Mouse (Mus musculus) frontal cortex, adult (tissue): ENCODE measurements at regions not wholly inside any gene's neighbourhood (a gene's known extent, or its start where the extent isn't known, plus 50 kb on each side); places are given as distances from the start of the nearest gene placed in this dataset.

Experiments
- ATAC-seq: cut with Nextera tagmentation; 2 replicates; pipeline ENCODE4 v1.9.2; 2017; ENCODE audit warnings: mild to moderate bottlenecking, moderate library complexity, mixed read lengths; ENCODE audit not compliant: low TSS enrichment

GRCm38 (mm10) chr15:10767535-10767934 is 53.1 kb upstream of the Rai14 start:
- ATAC-seq, result no peak

DNA sequence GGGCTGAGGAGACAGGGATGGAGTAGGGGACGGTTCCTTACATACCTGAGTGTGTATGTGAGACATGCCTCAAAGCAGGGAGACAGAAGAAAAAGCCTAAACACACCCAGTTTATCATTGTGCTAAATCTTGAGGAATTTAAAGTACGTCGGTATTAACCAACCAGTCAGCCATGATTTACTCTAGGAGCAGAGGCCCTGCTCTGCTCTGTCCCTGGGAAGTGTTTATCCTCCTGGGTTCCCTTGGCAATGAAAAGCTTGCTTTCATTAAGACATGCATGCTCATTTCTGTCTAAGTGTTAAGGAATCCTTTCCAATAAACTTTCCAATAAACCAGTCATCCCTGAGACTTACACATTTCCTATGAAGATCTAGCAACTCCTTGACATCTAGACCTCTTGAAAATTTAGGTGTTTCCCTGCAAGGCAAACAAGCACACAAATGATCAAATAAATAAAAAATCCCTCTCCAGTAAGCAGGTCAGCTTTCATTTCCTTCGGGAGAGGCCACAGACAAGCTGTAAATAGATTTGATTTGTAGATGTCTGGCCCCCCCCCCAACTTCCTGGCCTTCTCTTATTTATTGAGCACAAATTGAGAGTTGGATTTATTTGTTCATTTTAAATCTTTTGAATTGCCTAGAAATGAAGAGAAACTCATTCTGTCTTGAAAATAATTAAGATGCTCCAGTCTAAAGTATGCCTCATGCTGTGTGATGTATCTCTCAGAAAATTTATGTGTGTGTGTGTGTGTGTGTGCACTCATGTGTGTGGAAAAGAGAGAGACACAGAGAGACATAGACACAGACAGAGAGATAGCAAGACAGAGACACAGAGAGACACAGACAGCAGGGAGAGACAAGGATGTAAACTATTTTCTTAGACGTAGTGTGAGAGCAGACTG is 56.2 kb upstream of the Rai14 start:
- ATAC-seq, result no peak

GRCm38 (mm10) chr15:10771311-10771690 is 56.9 kb upstream of the Rai14 start:
- ATAC-seq, result no peak

GRCm38 (mm10) chr15:10779941-10780620 is 65.7 kb upstream of the Rai14 start:
- no peak for ATAC-seq

DNA sequence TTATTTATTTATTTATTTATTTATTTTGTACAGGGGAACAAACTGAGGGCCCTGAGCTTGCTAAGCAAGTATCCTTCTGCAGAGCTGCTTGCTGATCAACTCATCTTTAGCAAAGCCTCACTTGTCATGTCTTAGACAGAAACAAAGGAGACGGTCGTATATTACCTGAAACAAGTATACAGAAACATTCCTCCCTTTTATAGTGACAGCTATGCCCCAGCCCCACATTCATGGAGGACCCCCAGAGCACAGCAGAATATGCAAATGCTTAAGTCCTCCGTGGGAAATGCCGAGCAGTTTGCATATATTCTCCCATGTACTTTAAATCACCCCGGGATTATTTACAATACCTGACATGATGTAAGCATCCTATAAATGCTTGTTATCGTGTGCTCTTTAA is 74.9 kb upstream of the Rai14 start:
- no peak for ATAC-seq

GRCm38 (mm10) chr15:10790862-10791497 is 76.6 kb upstream of the Rai14 start:
- no peak for ATAC-seq

- ATAC-seq, result no peak
Measured at GRCm38 (mm10) chr15:10791516-10792112, 77.2 kb upstream of the Rai14 start.

DNA sequence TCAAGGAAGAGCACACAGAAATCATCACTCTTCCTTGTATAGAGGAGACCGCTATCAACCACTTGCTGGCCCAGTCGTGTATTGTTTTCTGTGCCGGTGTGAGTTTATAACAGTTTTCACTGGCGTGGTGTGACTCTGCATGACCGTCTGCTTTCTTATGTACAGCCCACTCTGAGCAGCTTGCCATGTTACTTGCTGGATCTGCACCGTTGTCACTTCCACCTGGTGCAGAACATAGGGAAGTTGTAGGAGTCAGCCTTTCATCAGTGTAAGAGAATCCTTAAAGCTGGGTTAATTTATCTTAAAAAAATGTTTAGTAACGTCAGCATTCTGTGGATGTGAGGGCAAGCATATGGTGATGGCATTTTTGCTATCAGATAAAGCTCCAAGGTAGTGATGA is 77.7 kb upstream of the Rai14 start:
- no peak for ATAC-seq

GRCm38 (mm10) chr15:10795126-10795792 is 80.8 kb upstream of the Rai14 start:
- ATAC-seq, result no peak

- ATAC-seq, result no peak
Measured at GRCm38 (mm10) chr15:10799656-10800055, 85.2 kb upstream of the Rai14 start.

GRCm38 (mm10) chr15:10814195-10814594 is 99.8 kb upstream of the Rai14 start:
- no peak for ATAC-seq

- no peak for ATAC-seq
Measured at GRCm38 (mm10) chr15:10814709-10815108, 100.3 kb upstream of the Rai14 start.

DNA sequence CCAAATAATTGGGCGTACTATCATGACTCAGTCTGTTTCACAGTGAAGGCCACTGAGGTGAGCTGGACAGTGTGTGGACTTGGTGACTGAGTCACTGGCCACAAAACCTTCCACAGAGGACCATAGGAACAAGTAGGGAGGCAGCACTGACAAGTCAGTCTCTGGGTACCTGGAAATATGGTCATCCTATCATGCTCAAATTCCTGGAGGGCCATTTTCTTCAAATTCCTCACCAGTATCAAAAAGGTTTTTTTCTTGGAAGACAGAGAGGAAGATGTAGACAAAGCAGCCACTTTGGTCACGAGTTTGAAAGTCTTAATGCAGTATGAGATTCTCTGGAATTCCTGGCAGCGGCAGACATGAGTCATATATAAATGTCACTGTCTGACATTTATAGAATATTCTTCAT is 101.8 kb upstream of the Rai14 start:
- ATAC-seq, result peak; percentile 45

DNA sequence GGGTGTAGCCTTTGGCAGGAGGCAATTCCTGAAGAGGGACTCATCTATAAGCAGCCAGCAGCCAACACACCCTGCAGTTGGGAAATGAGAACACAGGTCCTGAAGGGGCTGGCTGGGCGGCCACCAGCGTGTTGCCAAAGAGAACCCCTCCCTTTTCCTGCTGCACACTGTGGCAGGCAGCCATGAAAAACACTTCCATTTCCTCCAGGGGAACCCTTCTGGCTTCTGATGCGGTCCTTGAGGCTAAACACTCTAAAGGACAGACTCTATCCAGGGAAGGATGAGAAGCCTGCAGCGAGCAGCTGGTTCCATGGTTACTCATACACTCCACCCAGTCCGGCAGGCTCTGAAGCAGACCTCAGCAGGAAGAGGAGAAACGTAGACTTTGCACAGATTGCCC is 103.8 kb upstream of the Rai14 start:
- ATAC-seq, result peak; percentile 73

- ATAC-seq, result no peak
Measured at GRCm38 (mm10) chr15:10818706-10819105, 104.3 kb upstream of the Rai14 start.

DNA sequence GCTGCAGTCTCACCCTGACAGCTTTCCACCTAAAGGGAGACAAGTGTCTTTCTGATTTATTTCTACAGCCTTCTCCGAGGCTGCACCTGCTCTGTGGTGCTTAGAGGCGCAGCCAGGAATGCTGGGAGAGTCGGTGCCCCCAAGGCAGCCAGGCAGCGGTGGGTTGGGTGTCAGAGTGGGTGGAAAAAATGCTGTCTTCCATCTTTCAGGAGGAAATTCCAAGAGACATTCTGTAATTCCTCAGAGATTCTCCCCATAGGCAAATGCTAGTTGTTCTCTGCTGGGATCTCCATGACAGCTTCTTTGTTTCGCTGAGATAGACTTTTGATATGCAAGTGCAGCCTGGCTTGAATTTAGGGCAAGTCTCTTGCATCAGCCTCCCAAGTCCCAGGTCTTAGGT is 109.5 kb upstream of the Rai14 start:
- ATAC-seq, result peak; percentile 84

DNA sequence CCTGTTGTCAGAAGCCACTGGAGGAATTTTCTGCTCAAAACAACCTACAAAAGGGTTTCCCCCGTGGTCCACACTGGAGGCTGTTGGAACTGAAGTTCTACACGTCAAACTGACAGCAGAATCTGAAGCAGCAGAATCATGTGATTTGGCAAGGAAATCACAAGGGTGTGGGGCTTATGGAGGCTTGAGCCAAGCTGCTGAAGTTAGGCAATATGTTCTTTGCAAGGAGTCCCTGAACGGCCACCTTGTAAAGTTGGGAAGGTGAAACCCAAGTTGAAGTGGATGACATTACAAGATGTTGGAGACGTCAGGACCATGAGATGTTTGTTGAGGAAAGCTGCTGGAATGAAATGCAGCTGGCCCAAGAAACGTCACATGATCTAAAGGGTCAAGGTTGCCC is 115.2 kb upstream of the Rai14 start:
- ATAC-seq, result no peak

DNA sequence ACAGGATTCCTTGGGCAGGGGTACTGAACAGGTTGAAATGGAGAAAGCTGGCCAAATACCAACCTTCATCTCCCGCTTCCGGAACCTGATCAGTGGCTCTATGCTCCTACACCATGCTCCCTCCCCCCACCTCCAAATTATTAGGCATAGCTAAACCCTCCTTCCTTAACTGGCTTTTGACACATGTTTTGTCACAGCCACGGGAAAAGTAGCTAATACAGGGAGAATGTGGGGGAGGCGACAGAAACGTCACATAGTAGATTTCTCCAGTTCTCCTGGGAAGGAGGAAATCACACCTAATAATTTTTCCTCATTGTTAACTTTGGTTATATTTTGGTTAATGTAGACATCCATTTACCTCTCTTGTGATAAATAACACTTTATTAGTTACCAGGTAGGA is 116.1 kb upstream of the Rai14 start:
- ATAC-seq, result no peak

DNA sequence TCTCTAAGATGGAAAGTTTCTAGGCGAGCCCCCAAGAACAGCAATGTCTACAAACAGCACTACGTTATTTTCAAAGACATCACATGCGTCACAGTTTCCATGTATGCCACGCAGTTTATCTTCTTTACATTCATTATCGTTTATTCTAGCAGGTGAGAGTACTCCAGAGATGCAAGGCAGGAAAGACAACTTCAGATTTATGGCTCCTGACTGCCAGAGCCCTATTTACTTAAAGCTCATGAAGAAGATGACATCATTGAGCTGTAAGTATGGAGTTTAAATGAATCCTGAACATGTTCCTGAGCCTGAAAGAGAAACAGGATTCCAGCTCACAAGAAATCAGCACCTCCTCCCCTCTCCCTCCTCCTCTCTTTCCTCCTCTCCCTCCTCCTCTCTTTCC is 116.7 kb upstream of the Rai14 start:
- ATAC-seq, result peak; percentile 16; the same call in 1 of the 2 replicates

GRCm38 (mm10) chr15:10832331-10832730 is 117.9 kb upstream of the Rai14 start:
- ATAC-seq, result no peak

DNA sequence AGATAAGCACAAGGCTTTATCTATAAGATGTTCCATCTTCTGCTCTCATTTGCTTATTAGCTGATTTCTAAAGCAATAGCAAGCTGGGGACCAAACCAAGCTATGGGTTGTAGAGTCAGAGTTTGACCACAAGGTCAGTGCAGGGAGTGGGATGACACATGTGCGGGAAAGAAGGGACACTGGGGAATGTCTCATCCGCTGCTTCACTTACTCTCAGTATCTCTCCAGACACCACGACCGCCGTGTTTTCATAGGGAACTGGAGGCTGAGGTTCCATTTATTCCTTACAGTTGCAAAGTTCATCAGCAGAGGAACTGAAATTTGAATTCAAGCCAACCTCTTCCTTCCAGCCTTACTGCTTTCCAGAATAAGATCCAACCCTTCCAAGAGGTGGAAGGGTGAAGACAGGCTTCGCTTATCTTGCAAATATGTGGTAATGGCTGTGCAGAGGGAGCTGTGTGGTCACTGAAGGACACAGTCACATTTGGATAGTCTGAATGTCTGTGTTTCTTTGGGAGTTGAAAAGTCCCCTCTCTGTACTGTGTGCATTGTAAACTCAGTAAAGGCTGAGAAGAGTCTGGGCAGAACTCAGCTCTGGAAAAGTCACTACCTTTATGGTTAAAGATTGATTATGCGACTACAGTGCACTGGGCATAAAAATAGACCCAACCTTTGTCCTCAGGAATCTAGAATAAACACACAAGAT is 118.1 kb upstream of the C1qtnf3 start:
- no peak for ATAC-seq
